Mouse (Mus musculus) CH12.LX (cell line): ENCODE results near the gene Srgap1. TPM values are rescaled to one million over a fixed set of nuclear protein-coding genes. Genes with fewer than 3 reads are reported as not detected.

Experiments used
- DNase-seq: peaks from one replicate; pipeline ENCODE4 v3.0.0-alpha.2; 2013; ENCODE audit errors: extremely low read depth
- H3K27ac ChIP-seq: 2 replicates; pipeline ENCODE4 v1.5.1; 2012; ENCODE audit warnings: low read depth, mild to moderate bottlenecking, control low read depth, moderate library complexity; ENCODE audit not compliant: insufficient read depth
- H3K27me3 ChIP-seq: replicated peaks from 2 replicates; pipeline ENCODE3; 2012; ENCODE audit warnings: inconsistent platforms
- H3K36me3 ChIP-seq, 2 experiments: replicated peaks in 1 of 2; 2 replicates each; pipeline versions ENCODE3 to v1.6.1; 2012; ENCODE audit warnings: inconsistent platforms in 1 of 2, low read length in 1 of 2, mild to moderate bottlenecking in 1 of 2, mixed read lengths in 1 of 2, moderate library complexity in 1 of 2; ENCODE audit not compliant: control insufficient read depth in 1 of 2, insufficient read depth in 1 of 2
- H3K4me1 ChIP-seq, 2 experiments: 2 replicates each; pipeline ENCODE4 v1.6.1; 2012; ENCODE audit warnings: inconsistent platforms in 1 of 2, moderate library complexity in 1 of 2; ENCODE audit not compliant: insufficient read depth in 2 of 2, control insufficient read depth in 1 of 2
- H3K4me2 ChIP-seq: 2 replicates; pipeline ENCODE4 v1.6.1; 2012; ENCODE audit warnings: low read depth, mild to moderate bottlenecking, control low read depth; ENCODE audit not compliant: poor library complexity, insufficient read depth, severe bottlenecking
- H3K4me3 ChIP-seq, 3 experiments: fragments of 150-350 bp in 1 of 3; sonication (generic) in 1 of 3; replicated peaks in 1 of 3; 2 replicates each; pipeline versions ENCODE3 to v1.5.1; 2011 to 2012; ENCODE audit warnings: low read depth in 2 of 3, low read length in 2 of 3, mild to moderate bottlenecking in 2 of 3, moderate library complexity in 2 of 3, control low read depth in 1 of 3, improper control_type of control experiment in 1 of 3, inconsistent platforms in 1 of 3, mixed read lengths in 1 of 3; ENCODE audit not compliant: poor library complexity in 1 of 3
- H3K79me2 ChIP-seq: replicated peaks from 2 replicates; pipeline ENCODE4 v1.6.1; 2012; ENCODE audit warnings: mild to moderate bottlenecking, moderate library complexity; ENCODE audit not compliant: control insufficient read depth, poor library complexity, insufficient read depth, severe bottlenecking; ENCODE audit errors: extremely low read depth
- H3K9ac ChIP-seq: 2 replicates; pipeline ENCODE4 v1.6.1; 2012; ENCODE audit warnings: low read depth, mild to moderate bottlenecking, control low read depth, moderate library complexity; ENCODE audit not compliant: insufficient read depth
- H3K9me3 ChIP-seq: replicated peaks from 2 replicates; pipeline ENCODE3; 2012; ENCODE audit warnings: low read length, inconsistent platforms, mixed read lengths
- BHLHE40 ChIP-seq: IDR thresholded peaks from 2 replicates; pipeline ENCODE4 v1.6.1; 2011; ENCODE audit warnings: mild to moderate bottlenecking, low read depth, low read length, improper control_type of control experiment
- CTCF ChIP-seq, 2 experiments: IDR thresholded peaks in 1 of 2; conservative IDR thresholded peaks in 1 of 2; 2 replicates each; pipeline ENCODE4 v1.5.1; 2011 to 2012; ENCODE audit warnings: low read depth in 2 of 2, low read length in 2 of 2, improper control_type of control experiment in 1 of 2, inconsistent platforms in 1 of 2, mild to moderate bottlenecking in 1 of 2, moderate library complexity in 1 of 2
- EP300 ChIP-seq: IDR thresholded peaks from 2 replicates; pipeline ENCODE4 v1.6.1; 2011; ENCODE audit warnings: low read length, improper control_type of control experiment
- HCFC1 ChIP-seq: IDR thresholded peaks from 2 replicates; pipeline ENCODE4 v1.6.1; 2012; ENCODE audit warnings: low read depth, mild to moderate bottlenecking, inconsistent platforms, low read length, improper control_type of control experiment
- IRF4 ChIP-seq: IDR thresholded peaks from 2 replicates; pipeline ENCODE4 v1.6.1; 2014; ENCODE audit warnings: low read depth, mild to moderate bottlenecking, inconsistent platforms, low read length, improper control_type of control experiment
- JUN ChIP-seq: IDR thresholded peaks from 2 replicates; pipeline ENCODE4 v1.6.1; 2011; ENCODE audit warnings: low read depth, mild to moderate bottlenecking, low read length, improper control_type of control experiment, moderate library complexity; ENCODE audit not compliant: insufficient read depth
- MAFK ChIP-seq: IDR thresholded peaks from 2 replicates; pipeline ENCODE4 v1.6.1; 2011; ENCODE audit warnings: low read length, improper control_type of control experiment; ENCODE audit not compliant: insufficient replicate concordance
- MXI1 ChIP-seq: IDR thresholded peaks from 2 replicates; pipeline ENCODE4 v1.6.1; 2011; ENCODE audit warnings: mild to moderate bottlenecking, low read depth, low read length, improper control_type of control experiment
- POLR2A ChIP-seq: IDR thresholded peaks from 2 replicates; pipeline ENCODE4 v1.6.1; 2011; ENCODE audit warnings: low read depth, mild to moderate bottlenecking, improper control_type of control experiment, low read length
- RAD21 ChIP-seq: IDR thresholded peaks from 2 replicates; pipeline ENCODE4 v1.6.1; 2011; ENCODE audit warnings: low read depth, mild to moderate bottlenecking, low read length, improper control_type of control experiment, moderate library complexity
- SIN3A ChIP-seq: IDR thresholded peaks from 2 replicates; pipeline ENCODE4 v1.6.1; 2012; ENCODE audit warnings: low read length, improper control_type of control experiment, inconsistent platforms
- SMC3 ChIP-seq: IDR thresholded peaks from 2 replicates; pipeline ENCODE4 v1.6.1; 2011; ENCODE audit warnings: low read depth, low read length, improper control_type of control experiment
- ZC3H11A ChIP-seq: IDR thresholded peaks from 2 replicates; pipeline ENCODE4 v1.6.1; 2012; ENCODE audit warnings: low read depth, mild to moderate bottlenecking, inconsistent platforms, low read length, improper control_type of control experiment
- dilution Hi-C: fragments of 300-500 bp; cut with MboI; formaldehyde crosslinking; loops from 2 replicates; pipeline ENCODE4 v1.14.3; 2020; ENCODE audit warnings: low sequenced_read_pairs; ENCODE audit not compliant: extremely low pct_unique_long_range_greater_than_20kb, extremely low pct_ligation_motif_present
- in situ Hi-C: fragments of 300-500 bp; cut with MboI; formaldehyde crosslinking; loops from 3 replicates; pipeline ENCODE4 v1.14.3; 2019; ENCODE audit warnings: low sequenced_read_pairs, low pct_ligation_motif_present, low pct_unique_long_range_greater_than_20kb, mixed read lengths
- polyA plus RNA-seq: library from polyadenylated mRNA; unstranded; fragments of >175 nt; gene quantifications from 2 replicates; pipeline ENCODE4 v1.2.1, GENCODE M21; 2012; ENCODE audit warnings: low read depth; ENCODE audit not compliant: insufficient read length
- total RNA-seq, 2 experiments: library from RNA; depleted of rRNA; stranded (reverse); fragments of 300-350 nt in 1 of 2; fragments of >200 nt in 1 of 2; gene quantifications; 2 replicates each; pipeline ENCODE4 v1.2.3; 2012 to 2014

Srgap1 gene
- total and polyA plus RNA-seq, 3 experiments: not detected

DNA sequence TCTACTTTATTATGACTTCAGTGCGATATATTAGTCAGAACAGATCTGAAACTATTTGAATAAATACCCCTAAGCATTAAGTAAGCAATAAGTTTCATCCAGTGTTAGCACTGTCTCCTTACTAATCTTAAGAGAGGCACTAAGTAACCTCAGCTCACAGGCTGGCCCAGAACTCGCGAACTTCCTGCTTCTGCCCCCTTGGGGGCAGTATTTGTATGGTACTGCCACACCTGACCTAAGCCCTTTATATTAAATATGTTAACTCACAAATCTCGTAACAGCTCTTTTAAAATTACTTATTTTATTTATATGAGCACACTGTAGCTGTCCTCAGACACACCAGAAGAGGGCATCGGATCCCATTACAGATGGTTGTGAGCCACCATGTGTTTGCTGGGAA, 213.7 kb downstream of the Srgap1 start:
- peak; percentile 12 for DNase-seq
- H3K9ac ChIP-seq: no peak overlapping the region
- TF ChIP-seq RAD21 (peak; percentile 35), MAFK (no peak), SMC3 (peak; percentile 13; the same call in 1 of the 2 replicates), EP300 (no peak), CTCF (conservative IDR thresholded peaks at IDR 0.05 in 1 of 2, IDR thresholded peaks at IDR 0.05 in 1 of 2; ENCODE audit: low read depth in 2 of 2, low read length in 2 of 2) (peak in 1 of 2 experiments; percentile 44; a peak in 2 of 4 replicates), MXI1 (no peak), BHLHE40 (no peak)
- no peak overlapping the region for H3K4me3 ChIP-seq
- no peaks in the 10 kb centered on the region for H3K36me3 ChIP-seq
- no peak overlapping the region for H3K4me2 ChIP-seq
- H3K27ac ChIP-seq: no peak overlapping the region
- in situ Hi-C loops (no loop called here), dilution Hi-C loops (no loop called here)
- no peaks in the 10 kb centered on the region for H3K9me3 ChIP-seq
- H3K79me2 ChIP-seq: no peaks in the 10 kb centered on the region
- H3K27me3 ChIP-seq: no peaks in the 10 kb centered on the region
- no peaks in the 10 kb centered on the region for H3K4me1 ChIP-seq

DNA sequence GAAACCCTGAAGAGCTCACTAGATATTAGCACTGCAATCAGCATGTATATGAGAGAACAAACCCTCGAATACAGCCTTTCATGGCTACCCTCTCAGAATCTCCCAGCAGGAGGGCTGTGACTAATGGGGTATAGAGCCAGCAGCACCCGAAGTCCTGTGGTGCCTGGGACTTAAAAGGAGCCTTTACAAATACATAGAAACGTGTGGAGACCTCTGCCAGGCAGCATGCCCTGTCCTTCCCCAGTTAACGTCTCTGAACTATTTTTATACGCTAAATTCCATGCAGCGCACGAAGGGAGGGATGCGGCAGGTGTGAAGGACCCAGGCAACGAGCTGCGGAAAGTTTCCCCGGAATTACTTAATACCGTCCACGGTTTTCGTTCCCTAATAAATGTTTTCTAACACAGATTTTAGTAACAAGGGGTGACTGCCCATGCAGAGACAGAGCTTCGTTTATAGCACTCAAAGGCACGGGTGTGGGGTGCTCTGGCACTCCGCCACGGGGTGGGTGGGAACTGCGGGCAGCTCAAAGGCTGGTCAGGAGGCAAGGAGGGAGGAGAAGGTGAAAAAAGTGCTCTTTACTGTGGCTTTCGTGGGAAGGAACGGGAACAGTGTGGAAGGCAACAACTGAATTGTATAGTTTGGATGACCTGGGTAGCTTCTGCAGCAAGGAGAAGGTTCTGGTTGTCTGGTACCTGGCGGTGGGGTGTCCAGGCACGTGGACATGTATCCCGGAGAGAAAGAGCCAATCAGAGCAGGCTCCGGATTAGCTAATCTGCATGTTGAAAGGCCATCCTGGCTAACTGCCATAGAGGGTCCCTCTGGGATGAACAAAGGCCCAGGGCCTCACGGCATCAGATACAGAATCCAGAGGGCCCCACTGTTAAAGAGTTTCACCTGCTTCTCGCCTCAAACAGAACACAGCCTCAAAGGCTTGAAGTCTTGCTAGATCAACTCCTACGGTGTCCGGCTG, 216.5 kb downstream of the Srgap1 start:
- no peak for TF ChIP-seq JUN
- no peak for TF ChIP-seq SIN3A
- TF ChIP-seq POLR2A: no peak
- no peak for TF ChIP-seq ZC3H11A
- no peak for TF ChIP-seq CTCF (conservative IDR thresholded peaks at IDR 0.05 in 1 of 2, IDR thresholded peaks at IDR 0.05 in 1 of 2; ENCODE audit: low read depth in 2 of 2, low read length in 2 of 2)
- TF ChIP-seq HCFC1: no peak
- no peak for TF ChIP-seq IRF4
- Histone ChIP-seq H3K9ac (no peak overlapping the region), H3K9me3 (no peaks in the 10 kb centered on the region), H3K27me3 (no peaks in the 10 kb centered on the region), H3K4me1 (no peaks in the 10 kb centered on the region), H3K27ac (no peak overlapping the region), H3K4me3 (no peak overlapping the region), H3K79me2 (no peaks in the 10 kb centered on the region), H3K36me3 (no peaks in the 10 kb centered on the region), H3K4me2 (no peak overlapping the region)
- dilution Hi-C loops: no loop called here
- DNase-seq: no peak
- in situ Hi-C loops: no loop called here
